Mouse (Mus musculus) heart, postnatal 10 days (tissue): ENCODE measurements at regions not wholly inside any gene's neighbourhood (a gene's known extent, or its start where the extent isn't known, plus 50 kb on each side); places are given as distances from the start of the nearest gene placed in this dataset.

Source experiments
- DNase-seq, 2 experiments: peaks; one replicate each; pipeline ENCODE4 v3.0.0; 2021
- intact Hi-C: fragments of 180-260 bp; cut with DNase I; formaldehyde crosslinking; loops from one replicate; pipeline ENCODE4 v1.15.1; 2025

GRCm38 (mm10) chr2:75133298-75134080 lies 307.9 kb downstream of the Mtx2 start:
- intact Hi-C loops, result no loop called here
- no peak for DNase-seq

- intact Hi-C loops, result loop anchor here (2.0 to 5.0 kb wide), 4 partner anchors 74 to 452 kb away; no protein-coding TSS in a partner anchor
- DNase-seq, result no peak
Measured at GRCm38 (mm10) chr2:75136618-75137017, 311.0 kb downstream of the Mtx2 start.

DNA sequence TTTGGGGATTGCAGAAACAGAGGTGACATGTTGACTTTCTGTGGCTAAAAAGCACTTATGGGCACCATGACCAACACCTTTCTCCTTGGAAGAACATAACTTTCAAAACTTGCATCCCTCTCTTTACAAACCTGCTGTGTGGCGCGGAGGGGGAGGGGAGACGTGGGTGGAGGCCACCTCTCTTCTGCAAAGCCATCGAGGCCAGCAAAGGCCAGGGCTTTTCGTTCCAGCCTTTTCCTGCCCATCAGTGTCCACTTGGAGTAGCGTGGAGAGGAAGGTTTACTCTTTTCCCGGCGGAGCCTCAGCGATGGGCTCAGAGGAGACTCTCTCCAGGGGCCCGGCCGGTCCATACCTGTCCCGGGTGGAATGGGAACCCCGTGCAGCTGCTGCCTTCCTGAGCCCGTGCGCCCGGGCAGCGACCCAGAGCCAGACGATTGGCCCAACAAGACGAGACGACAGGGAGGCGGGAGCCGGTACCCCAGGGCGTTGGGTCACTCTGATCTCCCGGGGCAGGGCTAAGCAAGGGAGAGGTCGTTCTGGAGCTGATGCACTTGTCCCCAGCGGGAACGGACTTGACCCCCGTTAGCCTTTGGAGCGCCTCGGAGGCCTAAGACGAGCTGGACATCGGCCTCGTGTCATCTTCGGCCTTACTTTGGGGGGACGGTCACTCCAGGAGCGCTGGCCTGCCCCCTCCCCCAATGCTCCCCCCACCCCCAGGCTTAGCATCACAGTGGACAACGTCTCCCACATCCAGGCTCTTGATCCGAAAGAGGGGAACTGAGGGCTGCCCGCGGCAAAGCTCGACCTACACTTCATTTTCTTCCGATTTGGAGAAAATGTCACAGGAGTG lies 311.8 kb downstream of the Mtx2 start:
- intact Hi-C loops, result loop anchor here (2.0 to 5.0 kb wide), 4 partner anchors 75 to 451 kb away; no protein-coding TSS in a partner anchor
- DNase-seq, result peak in 1 of 2 experiments; percentile 35

DNA sequence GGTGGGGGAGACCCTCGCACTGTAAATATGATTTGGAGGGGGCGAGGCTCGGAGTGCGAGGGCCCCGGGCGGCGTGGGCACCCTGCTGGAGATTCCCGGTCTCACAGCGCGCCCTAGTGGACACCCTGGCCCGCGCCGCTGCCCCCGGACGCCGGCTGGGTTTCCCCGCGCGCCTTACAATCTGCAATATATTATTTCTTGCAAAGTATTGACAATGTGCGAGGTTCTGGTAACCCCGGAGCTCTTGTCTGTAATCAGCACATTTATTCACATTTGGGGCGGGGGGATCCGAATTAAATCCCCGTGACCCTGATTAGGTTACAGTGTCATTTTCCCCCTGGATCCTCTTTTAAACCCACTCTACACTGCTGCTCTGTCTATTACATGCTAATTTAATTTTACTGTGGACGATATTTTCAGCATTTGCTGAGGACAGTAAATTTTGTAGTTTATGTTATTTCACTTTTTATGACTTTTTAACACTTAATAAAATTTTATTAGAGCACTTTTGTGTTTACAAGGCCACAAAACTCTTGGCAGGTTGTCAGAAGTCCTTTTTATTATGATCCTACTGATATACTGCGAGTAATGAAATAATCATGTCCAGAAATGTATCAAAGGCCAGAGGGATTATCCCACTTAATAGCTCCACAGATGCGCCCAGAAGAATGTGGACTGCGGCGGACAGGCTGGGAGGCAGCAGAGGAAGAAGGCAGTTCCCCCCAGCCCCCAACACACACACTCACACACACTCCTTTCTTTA lies 312.6 kb downstream of the Mtx2 start:
- intact Hi-C loops, result loop anchor here (1.0 to 5.0 kb wide), 6 partner anchors 76 to 451 kb away; no protein-coding TSS in a partner anchor
- DNase-seq, result peak; percentile 72 to 84

GRCm38 (mm10) chr2:75138746-75139060 lies 313.1 kb downstream of the Mtx2 start:
- intact Hi-C loops, result loop anchor here (1.0 to 5.0 kb wide), 5 partner anchors 76 to 436 kb away; no protein-coding TSS in a partner anchor
- DNase-seq, result no peak

GRCm38 (mm10) chr2:75139544-75139943 lies 313.9 kb downstream of the Mtx2 start:
- intact Hi-C loops, result loop anchor here (2.0 to 5.0 kb wide), 4 partner anchors 77 to 437 kb away; no protein-coding TSS in a partner anchor
- no peak for DNase-seq

DNA sequence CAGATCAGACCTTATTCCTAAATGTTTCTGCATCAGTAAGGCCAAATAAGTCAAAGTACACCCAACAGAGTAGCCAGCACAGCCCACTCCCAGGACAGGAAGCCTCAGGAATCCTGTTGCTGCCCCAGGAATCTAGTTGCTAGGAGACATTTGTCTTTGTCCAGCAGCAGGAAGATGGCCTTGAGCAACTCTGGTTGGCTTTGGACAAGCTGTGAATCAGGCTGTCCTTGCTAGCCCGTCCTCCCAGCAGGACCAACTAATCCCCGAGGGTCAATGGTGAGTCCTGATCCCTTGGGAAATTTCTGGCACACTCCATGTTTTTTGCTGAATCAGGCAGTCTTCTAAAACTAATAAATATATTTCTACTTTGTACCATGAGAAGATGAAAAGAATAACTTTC lies 317.1 kb downstream of the Mtx2 start:
- intact Hi-C loops, result no loop called here
- no peak for DNase-seq

GRCm38 (mm10) chr2:75144861-75145260 lies 319.3 kb downstream of the Mtx2 start:
- no peak for DNase-seq
- intact Hi-C loops, result no loop called here

DNA sequence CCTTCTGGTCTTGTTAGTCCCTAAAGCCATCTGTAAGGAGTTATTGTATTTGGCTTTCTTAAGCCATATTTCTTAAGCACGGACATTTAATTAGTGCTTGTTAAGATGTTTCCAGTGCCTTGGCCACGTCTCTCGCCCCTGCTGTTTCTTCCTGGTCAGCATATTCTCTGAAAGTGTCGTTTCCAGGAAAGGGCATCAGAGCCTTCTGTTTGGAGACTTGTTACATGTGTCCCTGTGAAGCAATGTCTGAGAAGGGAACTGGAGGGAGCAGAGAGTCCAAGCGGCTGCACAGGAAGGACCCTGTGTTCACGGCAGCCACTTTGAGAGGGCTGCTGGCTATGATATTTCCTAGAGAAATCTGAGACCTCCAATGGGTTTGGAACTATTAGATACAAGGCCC lies 320.7 kb downstream of the Mtx2 start:
- intact Hi-C loops, result no loop called here
- no peak for DNase-seq

DNA sequence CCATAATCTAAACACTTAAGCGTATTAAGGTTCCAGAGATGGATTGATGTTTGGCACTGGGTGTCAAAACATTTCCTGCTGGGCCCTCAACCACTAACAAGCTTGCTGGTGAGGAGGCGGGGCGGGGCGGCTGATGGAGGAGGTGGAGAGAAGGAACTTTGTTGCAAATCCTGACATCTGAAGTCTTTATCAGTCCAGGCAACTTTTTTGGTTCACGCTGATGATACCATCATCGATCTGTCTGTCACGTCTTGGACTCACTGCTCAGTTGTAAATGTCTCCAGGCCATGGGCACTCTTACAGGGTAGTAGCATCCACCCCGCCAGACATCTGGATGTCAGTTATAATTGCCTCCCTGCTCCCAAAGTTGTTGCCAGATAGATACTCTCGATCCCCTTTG lies 321.8 kb downstream of the Mtx2 start:
- intact Hi-C loops, result no loop called here
- no peak for DNase-seq

DNA sequence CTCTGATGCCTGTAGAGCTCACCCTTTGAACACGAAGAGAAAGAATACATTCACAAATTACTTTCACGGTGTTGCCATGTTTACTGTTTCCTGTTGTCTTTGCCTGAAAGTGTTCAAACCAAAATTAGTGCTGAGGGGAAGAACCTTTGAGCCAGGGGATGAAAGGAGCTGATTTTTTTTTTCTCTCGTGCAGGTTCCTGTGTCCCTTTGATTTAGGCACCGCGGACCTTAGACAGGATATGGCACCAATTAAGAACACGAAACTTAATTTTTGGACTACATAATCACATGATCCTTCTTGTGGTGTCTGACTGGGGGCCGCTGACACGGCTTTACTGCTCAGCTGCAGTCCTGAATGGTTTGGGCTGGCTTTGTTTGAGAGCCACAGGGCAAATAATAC lies 322.4 kb downstream of the Mtx2 start:
- intact Hi-C loops, result no loop called here
- DNase-seq, result no peak

DNA sequence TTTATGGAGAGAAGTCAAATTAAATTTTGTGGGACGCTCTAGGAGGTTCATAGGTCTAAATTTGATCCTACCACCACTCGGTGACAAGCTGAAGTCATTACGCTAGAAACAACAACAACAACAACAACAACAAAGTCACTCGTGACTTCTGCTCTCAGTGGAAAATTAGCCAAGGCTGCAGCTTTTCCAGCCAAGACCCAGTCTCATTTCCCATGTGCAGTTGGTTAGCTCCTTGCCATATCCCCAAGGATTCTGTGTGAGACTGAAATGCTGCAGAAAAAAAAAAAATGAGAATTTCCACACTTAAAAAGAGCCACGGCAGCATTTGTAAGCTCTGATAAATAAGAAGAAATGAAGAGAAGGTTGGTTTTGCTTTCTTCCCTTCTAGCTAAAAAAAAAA lies 323.4 kb downstream of the Mtx2 start:
- intact Hi-C loops, result no loop called here
- DNase-seq, result no peak

- intact Hi-C loops, result no loop called here
- no peak for DNase-seq
Measured at GRCm38 (mm10) chr2:75149562-75149961, 324.0 kb downstream of the Mtx2 start.

DNA sequence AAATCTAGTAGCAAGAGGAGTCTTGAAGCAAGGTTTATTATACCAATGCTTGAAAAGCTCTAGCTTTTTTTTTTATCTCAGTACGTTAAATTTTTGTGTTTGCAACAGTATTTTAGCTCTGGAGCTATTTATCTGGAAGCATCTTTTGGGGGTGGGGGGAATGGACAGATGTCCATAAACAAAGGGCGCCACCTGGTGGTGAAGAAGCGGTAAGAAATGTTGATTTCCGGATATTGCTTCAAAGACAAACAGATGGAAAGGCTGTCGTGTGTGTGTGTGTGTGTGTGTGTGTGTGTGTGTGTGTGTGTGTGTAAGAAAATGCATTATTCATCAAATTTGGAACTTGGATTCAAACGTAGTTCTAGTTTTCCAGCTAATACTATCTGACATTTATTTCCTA lies 325.4 kb downstream of the Mtx2 start:
- intact Hi-C loops, result loop anchor here (5.0 kb wide), 2 partner anchors 436 to 449 kb away; partner anchors contain the start of gene Hoxd8
- DNase-seq, result peak; percentile 53 to 73

GRCm38 (mm10) chr2:75151519-75151918 lies 325.9 kb downstream of the Mtx2 start:
- intact Hi-C loops, result loop anchor here (5.0 kb wide), 2 partner anchors 436 to 449 kb away; partner anchors contain the start of gene Hoxd8
- no peak for DNase-seq

DNA sequence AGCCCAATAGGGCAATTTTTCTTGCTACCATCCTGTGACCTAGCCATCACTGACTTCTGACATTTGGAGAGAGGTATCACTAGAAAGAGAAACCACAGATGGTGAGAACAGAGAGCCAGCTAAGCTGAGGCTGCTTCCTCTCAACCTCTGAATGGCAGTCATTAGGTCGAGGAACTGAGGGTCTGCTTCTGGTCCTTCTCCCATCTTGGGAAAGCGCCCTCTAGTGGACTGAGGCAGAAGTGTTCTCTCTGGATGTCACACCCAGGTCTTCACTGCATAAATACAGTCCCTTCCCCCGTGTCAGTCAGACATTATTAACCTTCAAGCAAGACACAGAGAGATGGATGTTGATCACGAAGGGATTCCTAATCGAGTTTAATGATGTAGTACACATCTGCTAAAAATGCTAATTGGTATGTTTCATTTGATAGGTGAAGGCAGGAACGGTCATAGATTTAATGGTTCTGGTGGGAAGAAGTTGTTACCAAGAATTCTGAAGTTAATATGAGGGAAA lies 326.9 kb downstream of the Mtx2 start:
- peak in 1 of 2 experiments; percentile 48 for DNase-seq
- intact Hi-C loops, result loop anchor here (5.0 kb wide), 2 partner anchors 435 to 450 kb away; partner anchors contain the start of gene Hoxd8

DNA sequence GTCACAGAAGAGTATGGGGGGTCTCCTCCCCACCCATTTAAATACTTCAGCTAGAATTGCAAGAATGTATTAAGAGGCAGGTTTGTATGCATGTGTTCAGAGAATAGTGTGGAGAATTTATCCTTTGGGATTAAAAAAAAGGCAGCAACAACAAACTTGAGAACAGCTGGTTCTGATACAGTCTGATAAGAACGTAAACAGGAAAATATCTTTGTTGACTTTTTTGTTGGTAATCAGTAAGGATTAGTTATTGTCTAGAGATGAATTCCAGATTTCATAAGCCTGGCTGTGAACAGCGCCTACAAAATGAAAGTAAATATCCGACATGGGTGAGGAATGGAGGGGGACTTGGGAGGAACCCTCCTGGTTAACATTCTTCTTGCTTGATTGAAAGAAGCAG lies 328.8 kb downstream of the Mtx2 start:
- intact Hi-C loops, result loop anchor here (2.0 to 5.0 kb wide), 3 partner anchors 156 to 452 kb away; partner anchors contain the start of gene Hoxd8
- no peak for DNase-seq

GRCm38 (mm10) chr2:75158581-75158980 lies 333.0 kb downstream of the Mtx2 start:
- intact Hi-C loops, result no loop called here
- DNase-seq, result peak; percentile 62 to 69

GRCm38 (mm10) chr2:75161075-75161474 lies 335.5 kb downstream of the Mtx2 start:
- intact Hi-C loops, result no loop called here
- DNase-seq, result no peak

- no peak for DNase-seq
- intact Hi-C loops, result no loop called here
Measured at GRCm38 (mm10) chr2:75164987-75165386, 339.4 kb downstream of the Mtx2 start.
